Mouse (Mus musculus): Measurements from ENCODE around the gene Bola2. TPM values are rescaled to one million over a fixed set of nuclear protein-coding genes. Genes with fewer than 3 reads are reported as not detected.
"Not testable (repeated sequence)": the region's sequence is repeated elsewhere in the genome, so short reads cannot be mapped to it uniquely, and the experiment has no call there.

Gene Bola2
- total RNA-seq, 1 experiment from 2014 or later: 83.3 TPM

GRCm38 (mm10) chr7:126708175-126708952, 13.2 kb downstream of the Bola2 start:
- DNase-seq: no peak

DNA sequence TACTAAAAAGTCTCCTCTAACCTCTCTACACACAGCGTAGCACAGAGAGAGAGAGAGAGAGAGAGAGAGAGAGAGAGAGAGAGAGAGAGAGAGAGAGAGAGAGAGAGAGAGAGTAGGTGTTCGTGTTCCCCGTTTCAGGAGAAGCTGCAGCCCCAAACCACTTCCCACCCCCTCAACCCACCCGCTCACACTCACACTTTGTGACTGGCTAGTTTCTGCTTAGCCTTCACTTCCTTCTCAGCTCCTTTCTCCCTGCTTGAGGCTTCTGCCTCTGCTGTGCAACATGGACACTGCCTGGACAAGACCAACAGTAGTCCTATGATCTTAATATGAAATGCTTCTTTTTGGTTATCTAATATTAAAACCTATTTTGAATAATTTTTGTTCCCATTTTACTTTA, 15.1 kb downstream of the Bola2 start:
- no peak for DNase-seq

DNA sequence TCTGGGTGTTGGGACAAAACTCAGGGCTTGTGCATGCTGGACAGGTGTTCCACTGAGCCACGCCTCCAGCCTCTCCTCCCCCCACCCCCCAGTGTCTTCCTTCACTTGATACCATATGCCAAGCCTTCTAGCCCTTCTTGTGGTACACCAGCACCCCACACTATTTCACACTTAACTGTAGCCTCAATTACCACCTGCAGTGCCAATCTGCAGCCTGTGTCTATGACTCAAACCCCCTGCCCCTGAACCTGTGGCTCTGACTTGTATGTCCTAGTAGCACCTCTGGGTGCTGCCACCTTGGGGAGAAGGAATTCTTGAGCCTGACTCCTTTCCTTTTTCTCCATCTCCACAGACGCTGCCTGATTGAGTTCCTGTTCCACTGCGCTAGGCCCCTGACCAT, 16.7 kb downstream of the Bola2 start:
- no peak for DNase-seq

GRCm38 (mm10) chr7:126715679-126716078, 20.5 kb downstream of the Bola2 start:
- no peak for DNase-seq

GRCm38 (mm10) chr7:126717566-126717965, 22.4 kb downstream of the Bola2 start:
- DNase-seq: no peak

DNA sequence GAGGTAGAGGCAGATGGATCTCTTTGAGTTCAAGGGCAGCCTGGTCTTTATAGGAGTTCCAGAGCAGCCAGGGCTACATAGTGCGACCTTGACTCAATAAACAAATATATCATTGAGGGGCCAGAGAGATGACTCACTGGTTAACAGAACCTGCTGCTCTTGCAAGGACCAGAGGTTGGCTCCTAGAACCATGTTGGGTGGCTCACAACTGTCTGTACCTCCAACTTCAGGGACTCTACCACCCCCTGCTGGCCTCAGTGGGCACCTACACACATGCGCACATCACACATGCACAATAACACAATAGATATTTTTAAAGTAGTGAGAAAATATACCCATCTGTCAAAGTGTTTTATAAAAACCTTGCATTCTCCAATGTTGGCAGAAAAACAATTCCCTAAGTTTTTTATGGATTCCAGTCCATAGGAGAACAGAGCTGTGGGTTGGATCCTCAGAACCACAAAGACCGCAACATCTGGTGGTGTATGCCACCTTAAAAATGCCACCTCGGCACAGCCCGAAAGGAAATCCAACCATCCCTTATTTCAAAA, 23.7 kb downstream of the Bola2 start:
- DNase-seq: no peak

DNA sequence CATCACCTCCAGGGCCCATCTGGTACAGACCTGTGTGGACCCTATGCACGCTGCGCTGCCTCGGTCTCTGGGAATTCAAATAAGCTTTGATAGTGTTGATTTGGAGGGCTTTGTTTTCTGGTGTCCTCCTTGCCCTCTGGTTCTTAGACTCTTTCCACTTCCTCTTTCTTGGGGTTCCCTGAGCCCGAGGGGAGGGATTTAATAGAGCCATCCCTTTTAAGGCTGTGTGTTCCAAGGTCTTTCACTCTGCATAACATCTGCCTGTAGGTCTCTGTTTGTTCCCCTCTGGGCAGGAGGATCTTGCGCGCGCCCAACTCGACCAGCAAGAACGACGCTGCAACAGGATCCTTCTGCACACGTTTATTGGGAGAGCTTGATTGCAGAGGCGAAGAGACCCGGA, 26.4 kb downstream of the Bola2 start:
- no peak for DNase-seq

GRCm38 (mm10) chr7:126725077-126725476, 29.9 kb downstream of the Bola2 start:
- DNase-seq: no peak

GRCm38 (mm10) chr7:126725667-126726066, 30.5 kb downstream of the Bola2 start:
- no peak for DNase-seq

GRCm38 (mm10) chr7:126730256-126730789, 35.1 kb downstream of the Bola2 start:
- not testable (repeated sequence) for DNase-seq

DNA sequence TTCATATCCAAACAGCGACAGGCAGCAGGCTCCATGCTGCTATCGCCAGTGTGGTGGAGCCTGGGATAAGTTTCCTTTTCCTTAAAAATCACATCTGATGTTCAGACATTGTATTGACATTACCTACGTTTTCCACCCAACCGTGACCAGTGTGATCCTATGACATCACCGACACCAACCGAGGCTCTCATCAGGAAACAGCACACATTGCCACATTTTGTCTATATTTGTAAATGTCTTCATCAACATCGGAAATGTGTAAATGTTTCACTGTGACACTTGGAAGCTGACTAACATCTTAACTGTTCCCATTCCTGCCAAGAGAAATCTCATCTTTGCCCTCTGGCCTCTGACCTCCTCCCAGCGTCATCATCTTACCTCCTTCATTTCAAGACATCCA, 40.9 kb downstream of the Bola2 start:
- DNase-seq: no peak

- DNase-seq: no peak
Observed at GRCm38 (mm10) chr7:126739551-126739950, 44.4 kb downstream of the Bola2 start.

- DNase-seq: no peak
Observed at GRCm38 (mm10) chr7:126740132-126740735, 45.0 kb downstream of the Bola2 start.

DNA sequence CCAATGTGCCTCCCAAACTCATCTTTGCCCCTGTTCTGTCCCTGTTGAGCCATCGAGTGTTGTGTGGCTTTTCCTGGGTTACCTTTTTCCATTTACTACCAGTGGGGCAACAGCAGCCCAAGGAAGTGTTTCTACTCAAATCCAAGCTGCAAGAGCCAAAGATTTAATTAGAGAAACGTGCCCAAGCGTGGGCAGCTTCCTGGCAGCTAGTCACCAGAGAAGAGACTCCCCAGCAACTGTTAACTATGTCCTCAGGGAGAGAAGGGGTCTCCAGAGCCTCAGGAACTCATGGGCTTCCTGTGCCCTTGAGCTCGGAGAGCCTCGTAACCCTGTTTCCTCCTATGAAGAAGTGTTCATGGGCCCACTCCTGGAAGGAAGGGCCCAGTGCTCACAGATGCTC, 45.8 kb downstream of the Bola2 start:
- DNase-seq: no peak

DNA sequence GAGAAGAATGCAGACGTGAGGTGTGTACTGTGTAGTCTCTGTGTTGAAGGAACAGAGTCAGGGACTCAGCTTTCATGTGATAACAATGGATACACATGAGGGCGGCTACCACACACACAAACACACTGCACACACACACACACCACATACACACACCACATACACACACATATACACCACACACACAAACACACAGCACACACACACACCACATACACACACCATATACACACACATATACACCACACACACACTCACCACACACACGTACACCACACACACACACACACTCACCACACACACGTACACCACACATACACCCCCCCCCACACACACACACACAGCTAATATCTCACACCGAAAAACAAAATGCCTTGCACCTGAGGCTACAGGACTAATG, 46.3 kb downstream of the Bola2 start:
- DNase-seq: no peak

DNA sequence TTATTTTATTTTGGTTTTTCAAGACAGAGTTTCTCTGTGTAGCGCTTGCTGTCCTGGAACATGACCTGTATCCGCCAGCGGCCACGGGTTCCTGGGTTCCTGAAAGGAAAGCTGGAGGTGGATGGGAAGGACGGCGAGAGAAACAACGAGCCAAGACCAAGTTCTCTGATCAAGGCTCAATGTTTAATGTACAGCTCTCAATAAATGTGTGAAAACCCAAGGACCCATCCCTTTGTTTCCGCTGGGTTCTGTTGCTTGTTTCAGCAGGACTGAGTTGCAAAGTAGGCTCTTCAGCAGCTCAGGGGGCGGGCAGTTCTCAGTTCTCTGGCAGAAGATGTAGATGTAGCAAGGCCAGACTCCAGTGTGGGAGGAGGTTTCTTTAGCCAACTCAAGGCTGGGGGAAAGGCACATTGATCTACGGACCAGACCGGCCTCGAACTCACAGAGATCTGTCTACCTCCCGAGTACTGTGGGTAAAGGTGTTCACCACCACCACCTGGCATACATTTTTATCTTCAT, 46.8 kb downstream of the Bola2 start:
- no peak for DNase-seq

DNA sequence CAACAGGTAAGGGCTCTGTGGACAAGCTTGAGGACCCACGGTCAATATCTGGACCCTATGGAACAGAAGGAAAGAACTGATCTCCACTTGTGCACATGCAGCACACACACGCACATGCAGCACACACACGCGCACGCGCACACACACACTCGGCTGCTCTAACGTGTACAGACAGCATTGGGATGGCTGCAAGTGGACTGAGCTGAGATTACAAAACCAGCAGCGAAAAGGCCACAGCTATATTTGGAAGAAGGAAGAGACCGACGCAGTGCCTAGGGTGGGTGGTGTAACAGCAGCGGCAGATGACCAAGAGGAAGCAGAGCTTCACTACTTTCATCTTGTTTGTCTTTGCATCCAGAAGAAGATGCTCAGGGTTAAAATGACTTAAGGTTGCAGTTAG, 50.9 kb downstream of the Bola2 start:
- DNase-seq: no peak

- DNase-seq: no peak
Observed at GRCm38 (mm10) chr7:126746798-126747197, 51.6 kb downstream of the Bola2 start.

- no peak for DNase-seq
Observed at GRCm38 (mm10) chr7:126748824-126749223, 53.6 kb downstream of the Bola2 start.
